Mouse (Mus musculus): ENCODE measurements around the gene Vps18.

Vps18 gene

DNA sequence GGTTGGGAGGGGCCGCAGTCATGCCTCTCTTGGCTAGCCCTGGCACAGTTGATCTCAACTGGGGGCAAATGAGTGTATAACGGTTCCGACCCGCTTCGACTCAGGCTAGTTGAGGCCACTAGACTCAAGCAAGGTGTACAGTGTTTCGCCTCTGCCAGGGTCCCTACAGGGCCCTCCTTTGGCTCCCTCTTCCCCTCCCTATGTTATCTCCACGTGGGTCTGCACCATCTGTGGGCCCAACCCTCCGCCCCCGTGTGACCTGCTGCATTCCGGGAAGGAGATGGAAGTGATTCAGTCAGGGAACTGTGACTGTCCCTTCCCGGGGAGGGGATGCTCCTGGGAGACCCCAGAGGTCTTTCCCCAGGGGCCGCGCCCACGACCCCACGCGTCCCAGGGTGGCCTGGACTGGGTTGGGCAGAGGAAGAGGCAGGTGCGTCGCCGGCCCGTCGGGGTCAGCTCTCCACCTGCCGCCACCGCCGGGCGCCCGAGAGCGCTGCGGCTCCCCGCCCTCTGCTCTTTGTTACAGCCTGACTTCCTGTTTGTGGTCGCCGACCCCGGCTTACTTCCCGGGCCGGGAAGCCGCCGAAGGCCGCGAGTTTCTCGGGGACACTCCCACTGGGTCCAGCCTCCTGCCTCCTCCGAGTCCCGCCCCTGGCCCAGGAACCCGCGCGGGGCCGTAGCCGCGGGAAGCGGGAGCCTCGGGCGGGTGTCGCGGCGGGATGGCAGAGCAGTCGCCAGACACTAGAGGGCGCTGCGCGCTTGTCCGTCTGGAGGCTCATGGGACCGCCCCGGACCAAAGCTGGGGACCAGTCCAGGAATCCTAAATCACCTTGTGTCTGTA, 49.1 kb downstream of the Vps18 start:
- peak; percentile 53 for DNase-seq (ENCODE audit: extremely low read depth, low read depth)

DNA sequence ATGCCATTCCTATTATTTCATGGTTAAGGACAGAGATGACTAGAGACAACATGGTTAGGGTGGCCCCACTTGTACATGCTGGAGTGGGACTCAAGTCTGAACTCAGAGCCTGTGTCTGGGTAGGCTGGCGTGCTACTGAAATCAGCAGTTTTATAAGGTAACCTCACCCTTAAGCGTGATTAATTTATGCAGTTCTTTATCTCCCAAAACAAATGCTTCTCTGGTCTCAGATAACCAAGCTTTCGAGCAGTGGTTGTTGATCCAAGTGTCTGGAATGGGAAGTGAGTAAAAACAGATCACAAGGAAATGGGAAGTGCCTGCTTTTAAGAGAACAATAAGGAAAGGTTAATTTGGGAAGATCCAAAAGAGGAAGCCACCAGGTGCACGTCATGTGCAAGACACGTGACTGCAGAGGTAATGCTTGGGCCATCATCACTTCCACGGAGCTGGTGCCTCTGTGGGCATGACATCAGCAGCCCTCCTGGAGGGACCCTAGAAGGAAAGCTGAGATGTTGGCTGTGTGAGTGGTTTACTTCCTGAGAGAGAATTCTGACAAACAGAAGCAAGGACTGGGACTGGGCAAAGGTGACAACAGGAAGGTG, 56.1 kb downstream of the Vps18 start:
- no peak for DNase-seq (ENCODE audit: extremely low read depth, low read depth)

Measured in MEL-GATA-1-ER (cell line).